Mouse (Mus musculus): ENCODE data around the gene Tpcn2. TPM values are rescaled to one million over a fixed set of nuclear protein-coding genes. Genes with fewer than 3 reads are reported as not detected.

Gene Tpcn2
- 15.9 and 23.1 TPM in 2 replicates for polyA plus RNA-seq (2012; rRNA removed)

DNA sequence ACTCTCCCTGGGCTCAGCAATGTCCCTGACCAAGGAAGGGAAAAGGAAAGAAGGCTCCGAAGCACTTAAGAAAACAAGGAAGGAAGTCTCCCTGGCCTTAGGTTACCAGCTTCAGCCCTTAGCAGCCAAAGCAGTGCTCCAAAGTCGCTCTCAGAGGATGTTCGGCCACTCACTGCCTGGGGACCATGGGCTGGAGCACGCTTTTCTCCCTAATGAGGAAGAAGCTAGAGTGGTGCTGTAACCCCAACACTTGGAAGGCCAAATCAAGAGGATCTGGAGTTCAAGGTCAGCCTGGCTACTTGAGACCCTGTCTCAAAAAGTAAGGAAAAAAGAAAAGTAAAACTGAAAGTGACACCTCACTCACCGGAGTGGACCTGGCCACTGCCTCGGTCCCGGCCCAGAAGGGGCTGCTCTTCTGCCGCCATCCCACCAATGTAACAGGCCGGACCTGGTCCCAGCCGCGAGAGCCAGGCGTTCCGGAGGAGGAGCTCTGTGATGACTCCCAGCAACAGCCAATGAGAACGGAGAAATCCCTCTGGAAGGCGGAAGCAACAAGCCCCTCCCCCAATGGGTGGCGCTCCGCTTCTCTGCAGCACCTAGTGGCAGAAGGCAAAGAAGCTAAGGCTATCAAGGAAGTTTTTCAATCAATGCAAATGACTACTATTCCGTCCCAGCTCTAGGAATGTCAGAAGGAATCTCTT, at the start of gene Tpcn2:
TSS of gene Tpcn2 (minus strand) at position 525 of the 701 bp plus-strand sequence.
- peak; percentile 52 for DNase-seq (ENCODE audit: low read depth)

DNA sequence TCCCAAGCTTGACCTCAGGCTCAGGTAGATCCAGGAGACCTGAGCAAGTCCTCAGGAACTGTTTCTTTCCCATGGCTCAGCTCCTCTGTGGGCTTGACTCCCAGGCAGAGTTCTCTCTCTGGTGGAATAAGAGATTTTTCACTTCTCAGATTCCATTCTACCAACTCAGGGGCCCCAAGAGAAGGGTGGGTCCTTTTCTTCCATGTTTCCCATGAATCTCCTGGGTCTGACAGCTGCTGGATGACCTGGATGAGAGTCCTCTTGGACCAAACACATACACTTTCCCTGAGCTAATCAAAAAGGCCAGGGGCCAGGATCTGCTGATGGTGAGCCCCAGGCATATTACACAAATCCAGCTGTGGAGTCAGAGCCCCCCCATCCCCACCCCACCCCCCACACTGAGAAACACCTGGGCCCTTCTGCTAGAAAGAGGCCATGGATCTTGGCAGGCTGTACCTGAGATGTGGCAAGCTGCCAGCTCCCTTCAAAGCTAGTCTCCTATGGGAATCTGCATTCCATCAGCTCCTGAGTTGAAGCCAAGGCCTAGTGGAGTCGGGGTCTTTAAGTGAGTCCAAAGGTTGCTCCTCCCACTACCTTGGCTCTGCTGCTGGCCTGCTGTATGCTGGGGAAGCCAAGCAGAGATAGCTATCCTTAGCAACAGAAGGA, 48.7 kb upstream of the Tpcn2 start:
- no peak for DNase-seq (ENCODE audit: low read depth)

DNA sequence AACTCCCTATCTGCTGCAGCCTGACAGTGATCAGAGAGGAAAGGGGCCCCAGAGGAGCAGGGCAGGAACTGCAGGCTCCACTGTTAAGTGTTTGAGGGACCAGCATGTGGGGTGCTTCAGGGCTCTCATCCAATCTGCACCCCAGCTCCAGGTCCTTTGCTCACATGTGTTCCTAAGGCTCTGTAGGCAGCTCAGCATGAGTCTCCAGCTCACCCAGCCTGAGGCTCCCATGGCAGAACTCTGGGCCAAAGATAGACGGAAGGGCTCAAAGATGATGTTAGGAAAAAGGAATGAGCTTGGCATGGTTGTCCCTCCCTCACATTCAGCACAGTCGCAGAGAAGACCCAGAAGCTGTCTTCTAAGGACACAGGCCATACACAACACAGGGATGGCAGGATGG, 46.8 kb upstream of the Tpcn2 start:
- no peak for DNase-seq (ENCODE audit: low read depth)

DNA sequence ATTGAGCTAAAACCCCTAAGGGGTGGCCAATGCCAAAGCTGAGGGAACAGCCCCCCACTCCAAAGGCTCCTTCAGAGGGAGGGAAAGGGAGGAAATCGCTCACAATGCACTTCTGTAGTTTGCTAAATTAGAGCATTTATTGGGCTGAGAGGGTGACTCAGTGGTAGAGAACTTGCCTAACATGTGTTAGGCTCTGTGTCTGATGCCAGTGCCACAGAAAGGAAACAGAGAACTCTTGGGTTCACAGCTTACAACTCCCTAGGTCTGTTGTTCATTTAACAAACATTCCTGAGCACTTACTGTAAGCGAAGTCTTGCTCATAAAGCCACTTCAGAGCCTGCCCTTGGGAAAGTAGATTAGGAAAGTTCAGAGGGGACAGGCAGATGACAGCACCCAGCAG, 46.2 kb upstream of the Tpcn2 start:
- DNase-seq (ENCODE audit: low read depth), result no peak

DNA sequence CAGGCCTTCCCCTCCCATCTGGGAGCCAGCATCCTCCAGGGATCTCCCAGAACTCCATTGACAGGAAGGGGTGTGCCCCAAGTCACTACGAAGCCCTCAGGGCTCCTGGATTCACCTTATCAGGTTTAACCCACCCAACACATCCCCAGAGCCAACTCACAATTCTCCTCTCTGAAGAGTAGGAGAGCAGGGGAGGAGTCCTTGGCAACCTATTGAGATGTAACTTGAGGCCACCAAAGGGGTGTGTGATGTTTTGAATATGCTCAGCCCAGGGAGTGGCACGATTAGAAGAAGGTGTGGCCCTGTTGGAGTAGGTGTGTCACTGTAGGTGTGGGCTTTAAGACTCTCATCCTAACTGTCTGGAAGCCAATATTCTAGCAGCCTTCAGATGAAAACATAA, 41.9 kb upstream of the Tpcn2 start:
- no peak for DNase-seq (ENCODE audit: low read depth)

DNA sequence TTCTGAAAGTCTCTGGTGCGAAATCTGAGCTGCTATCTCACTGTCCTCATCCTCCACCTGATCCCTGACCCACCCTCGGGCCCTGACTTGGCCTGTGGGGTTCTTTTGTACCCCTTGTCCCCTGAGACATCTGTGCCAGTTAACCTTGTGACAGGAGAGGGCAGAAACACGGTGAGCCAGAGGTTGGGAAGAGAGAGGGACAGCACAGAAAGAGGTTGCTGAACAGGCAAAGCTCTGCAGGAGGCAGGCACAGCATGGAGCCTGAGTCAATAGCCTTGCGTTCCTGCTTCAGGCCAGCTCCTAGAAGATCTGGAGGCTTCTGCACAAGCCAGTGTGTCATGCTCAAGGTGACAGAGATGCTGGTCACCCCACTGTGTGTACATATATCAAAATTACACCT, 39.8 kb upstream of the Tpcn2 start:
- DNase-seq (ENCODE audit: low read depth), result no peak

DNA sequence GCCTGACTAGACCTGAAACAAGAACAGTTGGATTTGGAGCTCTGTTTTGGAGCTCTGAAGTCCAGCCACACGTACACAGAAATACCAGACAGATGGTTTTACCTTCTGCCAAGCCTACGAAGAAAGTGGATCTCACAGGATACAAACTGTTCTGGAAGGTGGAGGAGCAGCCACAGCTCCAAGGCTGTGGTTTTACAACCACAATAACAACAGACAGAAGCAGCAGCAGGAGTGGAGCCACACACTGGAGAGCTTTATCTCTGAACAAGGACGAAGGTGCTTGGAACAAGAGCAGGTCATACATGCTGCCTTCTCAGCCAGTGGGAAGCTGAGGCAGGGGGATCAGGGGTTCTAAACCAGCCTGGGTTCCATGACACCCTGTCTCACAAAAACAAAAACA, 35.7 kb upstream of the Tpcn2 start:
- no peak for DNase-seq (ENCODE audit: low read depth)

DNA sequence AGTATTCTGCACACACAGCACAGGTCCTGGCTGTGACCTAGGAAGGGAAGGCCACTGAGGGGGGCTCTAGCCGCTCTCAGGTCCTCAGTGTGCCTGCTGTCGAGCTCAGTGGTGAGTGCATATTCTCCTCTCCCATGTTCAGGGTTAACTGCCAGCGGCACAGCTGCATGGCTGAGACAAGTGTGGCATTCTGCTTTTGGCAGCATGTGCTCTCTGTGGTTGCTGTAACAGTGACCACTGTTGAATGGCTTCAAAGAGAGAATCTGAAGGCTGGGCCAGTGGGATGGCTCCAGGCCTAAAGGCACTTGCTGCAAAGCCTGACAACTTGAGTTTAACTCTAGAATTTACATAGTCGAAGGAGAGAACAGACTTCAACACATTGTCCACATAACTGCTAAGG, 33.7 kb upstream of the Tpcn2 start:
- DNase-seq (ENCODE audit: low read depth), result no peak

DNA sequence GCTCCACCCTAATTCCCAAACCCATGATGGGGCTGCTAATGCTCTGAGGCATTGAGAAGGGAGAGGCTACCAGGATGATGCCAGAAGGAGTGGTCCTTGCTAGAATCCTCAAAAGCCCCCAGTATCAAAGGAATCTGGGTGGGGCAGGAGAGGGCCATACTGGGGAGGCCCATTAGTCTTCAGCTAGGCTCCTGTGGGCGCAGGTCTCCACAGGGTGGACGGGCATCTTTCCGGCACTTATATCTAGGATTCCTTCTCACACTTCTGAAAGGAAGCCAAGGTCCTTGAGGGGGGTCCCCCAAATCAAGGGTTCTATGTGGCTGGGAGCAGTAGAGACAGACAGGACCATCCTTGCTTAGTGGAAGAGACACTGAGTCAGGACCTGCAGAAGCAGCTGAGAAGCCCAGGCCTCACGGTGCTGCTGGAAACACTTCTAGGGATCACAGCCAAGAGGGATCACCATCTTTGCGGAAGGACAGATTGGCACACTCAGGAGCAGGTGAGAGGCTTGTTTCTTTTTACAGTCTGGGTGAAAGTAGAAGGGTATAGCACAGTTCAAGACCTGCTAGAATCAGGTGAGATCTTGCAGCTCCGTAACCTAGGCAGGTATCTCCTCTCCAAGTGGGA, 31.1 kb upstream of the Tpcn2 start, which contains the start of gene Mrgprd:
TSS of gene Mrgprd (plus strand) at position 51 of the 627 bp plus-strand sequence.
- no peak for DNase-seq (ENCODE audit: low read depth)

DNA sequence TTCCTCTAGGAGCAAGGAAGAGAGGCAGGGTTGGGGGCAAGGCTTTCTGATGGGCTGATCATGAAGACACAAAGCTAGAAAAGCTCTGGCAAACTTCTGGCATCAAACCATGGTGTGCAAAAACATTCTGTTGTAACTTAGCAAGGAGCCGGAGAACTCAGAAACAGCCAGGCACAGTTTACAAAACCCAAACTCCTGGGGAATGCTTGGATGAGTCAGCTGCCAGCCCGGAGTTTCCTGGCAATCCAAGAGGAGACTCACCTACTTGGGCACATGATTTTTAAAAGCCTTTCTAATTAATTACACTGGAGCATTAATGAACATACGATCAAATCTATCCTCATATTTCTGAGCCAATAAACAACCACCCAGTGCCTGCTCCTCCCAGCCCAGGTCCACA, 28.3 kb upstream of the Tpcn2 start:
- no peak for DNase-seq (ENCODE audit: low read depth)

DNA sequence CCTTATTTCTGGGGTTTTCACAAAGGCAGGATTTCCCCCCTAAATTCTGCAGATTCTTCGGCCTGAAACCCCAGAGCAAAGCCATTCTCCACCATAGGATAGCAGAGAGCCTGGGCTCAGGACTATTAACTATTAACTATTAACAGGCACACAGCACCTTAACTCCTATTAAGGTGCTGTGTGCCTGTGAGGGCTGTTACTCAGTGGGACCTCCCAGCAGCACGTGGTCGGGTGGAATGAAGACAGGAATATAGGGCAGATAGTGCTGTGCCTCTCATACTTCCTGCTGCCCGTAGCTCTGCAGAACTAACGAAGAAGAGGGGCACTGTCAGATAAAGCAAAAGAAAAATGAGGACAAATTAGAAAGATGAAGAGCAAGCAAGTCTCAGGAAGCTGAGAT, 26.7 kb upstream of the Tpcn2 start:
- no peak for DNase-seq (ENCODE audit: low read depth)

DNA sequence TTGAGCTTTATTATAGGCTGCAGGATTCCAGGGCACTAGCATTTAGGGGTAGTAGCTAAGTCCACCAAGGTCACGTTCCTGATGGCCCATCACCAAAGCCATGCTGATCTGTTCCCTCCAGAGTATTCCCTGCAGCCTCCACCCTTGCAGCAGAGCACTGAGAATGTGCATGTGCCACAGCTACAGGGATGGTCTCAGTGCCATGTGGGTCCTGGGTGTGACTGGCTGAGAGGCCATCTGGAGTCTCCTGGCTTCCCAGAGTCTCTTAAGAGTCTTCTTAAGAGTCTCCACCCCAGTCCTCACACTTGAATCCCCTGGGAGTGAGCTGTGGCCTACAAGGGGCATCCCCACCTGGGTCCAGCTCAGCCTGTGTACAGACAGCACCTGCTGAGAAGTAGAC, 26.1 kb upstream of the Tpcn2 start:
- DNase-seq (ENCODE audit: low read depth), result no peak

DNA sequence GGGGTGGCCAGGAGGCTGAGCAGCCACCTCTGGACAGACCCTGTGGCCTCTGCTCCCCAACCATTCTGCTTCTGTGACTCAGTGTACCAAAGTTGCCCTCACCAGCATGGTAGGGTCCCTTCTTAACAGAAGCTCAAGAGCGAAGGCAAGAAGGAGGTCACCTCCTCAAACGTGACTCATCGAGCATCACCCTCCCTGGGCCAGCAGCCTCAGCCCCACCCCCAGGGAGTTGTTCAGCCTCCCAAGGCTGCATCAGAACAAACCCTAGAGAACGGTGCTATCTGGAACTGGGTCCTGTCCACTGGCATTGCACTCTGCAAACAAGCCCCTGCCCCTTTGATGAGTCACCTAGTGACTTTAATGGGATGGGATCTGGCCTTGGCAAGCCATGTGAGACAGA, 25.1 kb upstream of the Tpcn2 start:
- DNase-seq (ENCODE audit: low read depth), result no peak

DNA sequence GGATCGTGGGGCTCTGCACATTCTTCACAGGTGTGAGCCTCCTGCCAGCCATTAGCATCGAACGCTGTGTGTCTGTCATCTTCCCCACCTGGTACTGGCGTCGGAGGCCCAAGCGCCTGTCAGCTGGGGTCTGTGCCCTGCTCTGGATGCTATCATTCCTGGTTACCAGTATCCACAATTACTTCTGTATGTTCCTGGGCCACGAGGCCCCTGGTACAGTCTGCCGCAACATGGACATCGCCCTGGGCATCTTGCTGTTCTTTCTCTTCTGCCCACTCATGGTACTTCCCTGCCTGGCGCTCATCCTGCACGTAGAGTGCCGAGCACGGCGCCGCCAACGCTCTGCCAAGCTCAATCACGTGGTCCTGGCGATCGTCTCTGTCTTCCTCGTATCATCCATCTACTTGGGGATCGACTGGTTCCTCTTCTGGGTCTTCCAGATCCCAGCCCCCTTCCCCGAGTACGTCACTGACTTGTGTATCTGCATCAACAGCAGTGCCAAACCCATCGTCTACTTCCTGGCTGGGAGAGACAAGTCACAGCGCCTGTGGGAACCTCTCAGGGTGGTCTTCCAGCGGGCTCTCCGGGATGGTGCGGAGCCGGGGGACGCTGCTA, 24.4 kb upstream of the Tpcn2 start:
- DNase-seq (ENCODE audit: low read depth), result no peak

DNA sequence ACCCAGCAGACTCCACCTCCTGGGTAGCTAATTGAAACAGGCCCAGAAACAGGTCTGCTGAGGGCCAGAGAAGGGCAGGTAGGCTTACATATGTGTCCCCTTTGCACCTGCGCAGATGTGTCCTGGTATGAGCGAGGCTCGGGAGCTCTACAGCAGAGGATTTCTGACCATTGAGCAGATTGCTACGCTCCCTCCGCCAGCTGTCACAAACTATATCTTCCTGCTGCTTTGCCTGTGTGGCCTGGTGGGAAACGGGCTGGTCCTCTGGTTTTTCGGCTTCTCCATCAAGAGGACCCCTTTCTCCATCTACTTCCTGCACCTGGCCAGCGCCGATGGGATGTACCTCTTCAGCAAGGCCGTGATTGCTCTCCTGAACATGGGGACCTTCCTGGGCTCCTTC, 23.8 kb upstream of the Tpcn2 start:
- no peak for DNase-seq (ENCODE audit: low read depth)

DNA sequence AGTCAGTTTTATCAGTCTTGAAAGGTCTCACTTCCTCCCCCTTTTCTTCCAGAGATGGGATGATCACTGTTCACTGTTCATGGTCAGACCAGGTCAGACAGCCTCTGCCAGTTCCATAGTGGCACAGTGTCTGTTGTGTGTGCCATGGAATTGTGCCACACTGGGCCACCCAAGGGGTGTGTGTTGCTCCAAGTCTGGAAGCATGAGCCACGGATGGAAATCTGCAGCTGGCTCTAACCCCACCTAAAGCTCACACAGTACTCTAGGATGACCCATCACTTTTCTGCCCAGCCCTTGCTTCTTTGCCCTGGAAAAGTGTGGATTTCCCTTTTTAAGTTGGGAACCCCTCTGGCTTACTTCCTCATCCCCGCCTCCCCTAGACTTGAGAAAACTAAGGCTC, 20.3 kb upstream of the Tpcn2 start:
- DNase-seq (ENCODE audit: low read depth), result no peak

DNA sequence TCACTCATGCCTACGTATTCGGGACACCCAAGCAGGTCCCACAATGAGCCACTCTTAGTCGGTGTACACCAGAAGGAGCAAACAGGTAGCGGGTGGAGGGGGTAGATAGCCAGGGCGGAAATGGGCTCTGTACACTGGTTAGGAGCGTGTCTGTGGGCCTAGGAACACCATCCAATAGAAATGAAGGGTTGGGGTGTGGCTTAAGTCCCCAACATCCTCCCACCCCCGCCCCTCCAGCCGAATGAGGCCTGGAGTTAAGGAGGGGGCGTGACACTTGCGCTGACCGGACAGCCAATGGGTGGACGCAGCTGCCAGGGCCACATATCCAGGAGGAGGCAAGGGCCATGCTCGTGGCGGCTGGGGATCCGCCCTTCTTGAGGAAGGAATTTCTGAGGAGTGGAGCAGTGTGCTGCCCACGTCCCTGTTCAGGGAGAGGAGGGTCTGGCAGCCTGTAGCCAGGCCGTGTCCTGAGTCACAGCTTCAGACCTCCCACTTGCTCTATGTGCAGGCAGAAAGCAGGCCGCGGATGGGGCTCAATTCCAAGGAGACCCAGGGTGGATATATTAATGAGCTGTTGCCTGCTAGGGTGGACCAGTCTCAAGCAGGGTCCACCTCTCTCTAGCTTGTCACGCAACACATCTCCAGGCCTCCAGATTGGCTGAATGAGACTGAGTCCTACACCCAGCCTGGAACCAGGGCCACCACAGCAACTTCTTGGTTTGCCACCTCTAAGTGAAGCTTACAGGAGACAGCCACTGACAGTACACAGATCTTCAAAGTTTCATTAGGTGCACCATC, 18.9 kb upstream of the Tpcn2 start:
- DNase-seq (ENCODE audit: low read depth), result no peak

DNA sequence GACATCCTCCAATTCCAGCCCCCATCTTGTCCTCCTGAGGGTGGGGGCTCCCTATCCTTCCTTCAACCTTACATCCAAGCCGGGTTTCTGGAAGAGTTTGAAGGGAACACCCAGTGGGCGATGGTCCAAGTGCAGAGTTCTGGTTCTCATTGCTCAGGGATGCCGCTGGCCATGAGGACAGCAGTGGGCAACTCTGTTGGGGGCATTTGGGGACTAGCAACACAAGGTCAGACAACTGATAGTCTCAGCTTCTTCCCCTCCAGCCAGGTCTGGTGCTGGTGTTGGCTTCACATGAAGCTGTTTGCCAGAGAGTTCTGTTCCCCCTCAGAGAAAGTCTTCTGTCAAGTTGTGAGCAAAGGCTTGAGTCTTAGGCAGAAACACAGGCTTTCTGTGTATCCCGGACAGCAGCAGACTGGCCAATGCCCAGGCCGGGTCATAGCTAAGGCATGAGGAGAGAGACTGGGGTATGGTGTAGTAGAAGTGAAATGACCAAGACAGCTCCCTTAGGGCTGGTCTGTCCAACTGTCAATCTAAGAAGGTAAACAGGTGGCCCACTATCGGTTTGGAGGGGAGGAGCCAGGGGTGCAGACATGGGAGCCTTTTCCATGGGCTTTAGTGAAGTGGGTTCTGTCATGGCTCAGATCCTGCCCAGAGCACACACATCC, 17.7 kb upstream of the Tpcn2 start:
- no peak for DNase-seq (ENCODE audit: low read depth)

DNA sequence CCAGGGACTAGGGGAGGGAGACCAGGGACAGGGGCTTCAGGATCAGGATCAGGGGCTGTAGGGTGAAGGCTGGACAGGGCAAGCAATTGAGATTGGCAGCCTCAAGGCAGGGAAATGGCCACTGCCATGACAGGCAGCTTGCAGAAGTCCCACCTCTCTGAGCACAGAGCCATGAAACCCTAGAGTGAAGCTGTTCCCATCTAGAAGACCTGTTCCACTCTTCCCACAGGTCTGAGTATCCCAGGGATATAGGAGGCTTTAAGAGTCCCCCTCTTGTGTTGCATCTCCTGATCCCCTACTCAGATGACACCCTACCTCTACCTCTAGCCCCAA, 17.2 kb upstream of the Tpcn2 start:
- DNase-seq (ENCODE audit: low read depth), result no peak

DNA sequence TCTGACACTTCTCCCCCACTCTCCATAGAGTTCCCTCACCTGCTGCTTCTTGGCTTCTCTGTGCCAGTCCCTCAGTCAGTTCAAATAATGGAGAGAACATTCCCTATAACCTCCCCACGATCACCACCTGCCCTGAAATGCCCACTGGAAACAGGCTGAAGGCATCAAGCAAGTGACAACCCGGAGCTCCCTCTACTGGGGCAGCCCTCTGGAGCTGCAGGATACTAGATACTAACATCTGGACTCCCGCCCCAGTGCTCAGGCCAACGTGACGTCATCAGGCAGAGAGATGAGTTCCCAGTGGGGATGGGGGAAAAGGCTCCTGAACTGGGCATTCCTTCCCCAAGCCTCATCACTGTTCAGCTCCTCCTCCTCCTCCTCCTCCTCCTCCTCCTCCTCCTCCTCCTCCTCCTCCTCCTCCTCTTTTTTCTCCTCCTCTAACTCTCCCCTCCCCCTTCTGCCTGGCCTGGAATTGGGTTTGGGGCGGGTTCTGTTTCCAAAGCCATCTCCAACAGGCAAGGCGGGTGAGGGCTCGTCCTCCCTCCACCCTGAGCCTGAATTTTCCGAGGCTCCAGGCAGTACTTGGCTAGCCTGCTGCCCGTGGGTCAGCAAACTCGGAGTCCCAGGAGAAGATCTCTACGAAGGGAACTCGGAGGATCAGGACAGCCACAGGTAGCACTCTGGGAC, 16.7 kb upstream of the Tpcn2 start, which contains the start of gene Mrgprf:
TSS of gene Mrgprf (plus strand) at position 508 of the 687 bp plus-strand sequence.
- DNase-seq (ENCODE audit: low read depth), result no peak
